Mouse (Mus musculus): Measurements from ENCODE around the gene Tmem81.

DNA sequence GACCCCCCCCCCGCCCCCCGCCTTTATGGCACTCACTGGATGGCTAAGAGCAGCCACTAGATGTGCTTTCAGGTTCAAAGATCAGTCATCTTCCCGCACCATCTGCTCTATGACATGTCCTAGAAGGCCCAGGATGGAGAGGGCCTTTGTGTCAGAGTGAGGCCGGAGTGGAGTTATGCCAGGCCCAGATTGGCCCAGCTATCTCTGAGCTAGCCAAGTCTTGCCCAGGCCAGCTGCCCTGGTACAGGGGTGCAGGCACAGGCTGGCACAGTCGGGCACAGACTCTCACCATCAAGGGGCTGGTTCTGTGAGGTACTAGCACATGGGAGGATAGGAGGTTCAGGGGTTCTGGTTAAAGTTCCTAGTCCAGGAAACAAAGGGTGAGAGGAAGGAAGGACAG, 31.7 kb downstream of the Tmem81 start:
- TF ChIP-seq CTCF (IDR thresholded peaks at IDR 0.05; ENCODE audit: low read depth, low read length) (no peak), GATA1 (IDR thresholded peaks at IDR 0.05; ENCODE audit: borderline replicate concordance, low read length) (no peak), TAL1 (conservative IDR thresholded peaks at IDR 0.05; ENCODE audit: low read depth, low read length) (no peak), GATA2 (IDR thresholded peaks at IDR 0.05; ENCODE audit: borderline replicate concordance, low read depth, low read length) (no peak)
